Mouse (Mus musculus) brain, embryonic 14.5 days (tissue): ENCODE data around the gene Ccdc6. TPM values are rescaled to one million over a fixed set of nuclear protein-coding genes. Genes with fewer than 3 reads are reported as not detected.

Experiments
- DNase-seq: peaks from one replicate; pipeline ENCODE4 v3.0.0-alpha.2; 2011; ENCODE audit warnings: low read depth
- CTCF ChIP-seq: fragments of 200-500 bp; IDR thresholded peaks from 2 replicates; pipeline ENCODE4 v1.5.1; 2012; ENCODE audit warnings: inconsistent platforms, mild to moderate bottlenecking, moderate library complexity, borderline replicate concordance; ENCODE audit not compliant: insufficient read depth, insufficient read length; ENCODE audit errors: extremely low read depth
- POLR2A ChIP-seq: fragments of 200-500 bp; IDR thresholded peaks from 2 replicates; pipeline ENCODE4 v1.6.1; 2012; ENCODE audit warnings: mild to moderate bottlenecking, inconsistent platforms, borderline replicate concordance; ENCODE audit not compliant: poor library complexity, insufficient read depth, insufficient read length, severe bottlenecking; ENCODE audit errors: extremely low read depth
- polyA plus RNA-seq: library from polyadenylated mRNA; depleted of rRNA; stranded (reverse); fragments of >200 nt; gene quantifications from 2 replicates; pipeline ENCODE4 v1.2.3, GENCODE M21; 2012

Gene Ccdc6
- polyA plus RNA-seq, 1 experiment = 44.2 TPM

- TF ChIP-seq CTCF = no peak
- TF ChIP-seq POLR2A = no peak
- DNase-seq = peak; percentile 43
These were observed 22.5 kb downstream of the Ccdc6 start for GRCm38 (mm10) chr10:70119451-70119850.

GRCm38 (mm10) chr10:70119851-70120370 lies 23.0 kb downstream of the Ccdc6 start:
- no peak for DNase-seq
- TF ChIP-seq POLR2A = no peak
- TF ChIP-seq CTCF = no peak

- peak; percentile 37 for DNase-seq
These were observed 23.9 kb downstream of the Ccdc6 start for GRCm38 (mm10) chr10:70120671-70121405.

GRCm38 (mm10) chr10:70121406-70121695 lies 24.4 kb downstream of the Ccdc6 start:
- TF ChIP-seq POLR2A = no peak
- TF ChIP-seq CTCF = no peak
- no peak for DNase-seq

More at GRCm38 (mm10) chr10:70120671-70121405, 23.9 kb downstream of the Ccdc6 start:
- TF ChIP-seq POLR2A (no peak), CTCF (no peak)

- TF ChIP-seq CTCF (no peak), POLR2A (no peak)
- DNase-seq = no peak
These were observed 26.5 kb downstream of the Ccdc6 start for GRCm38 (mm10) chr10:70123454-70123853.

- TF ChIP-seq POLR2A (no peak), CTCF (no peak)
- no peak for DNase-seq
These were observed 28.6 kb downstream of the Ccdc6 start for GRCm38 (mm10) chr10:70125491-70125890.

GRCm38 (mm10) chr10:70127273-70127672 lies 30.4 kb downstream of the Ccdc6 start:
- DNase-seq = no peak
- no peak for TF ChIP-seq POLR2A
- TF ChIP-seq CTCF = no peak

GRCm38 (mm10) chr10:70128408-70128807 lies 31.5 kb downstream of the Ccdc6 start:
- TF ChIP-seq POLR2A (no peak), CTCF (no peak)
- DNase-seq = no peak

- TF ChIP-seq CTCF = no peak
- DNase-seq = no peak
These were observed 35.2 kb downstream of the Ccdc6 start for GRCm38 (mm10) chr10:70132087-70132560.

GRCm38 (mm10) chr10:70132714-70133113 lies 35.8 kb downstream of the Ccdc6 start:
- TF ChIP-seq CTCF (no peak), POLR2A (no peak)
- DNase-seq = no peak

- TF ChIP-seq CTCF (no peak), POLR2A (no peak)
- no peak for DNase-seq
These were observed 36.3 kb downstream of the Ccdc6 start for GRCm38 (mm10) chr10:70133188-70133587.

GRCm38 (mm10) chr10:70135680-70136079 lies 38.8 kb downstream of the Ccdc6 start:
- TF ChIP-seq CTCF (peak; percentile 51; the same call in 1 of the 2 replicates), POLR2A (no peak)

GRCm38 (mm10) chr10:70137652-70138051 lies 40.7 kb downstream of the Ccdc6 start:
- DNase-seq = no peak
- TF ChIP-seq POLR2A = no peak
- TF ChIP-seq CTCF = no peak

More at GRCm38 (mm10) chr10:70135680-70136079, 38.8 kb downstream of the Ccdc6 start:
- DNase-seq = no peak
